Mouse (Mus musculus) heart, postnatal 4 days (tissue): ENCODE measurements around the gene Slc2a10. TPM values are rescaled to one million over a fixed set of nuclear protein-coding genes. Genes with fewer than 3 reads are reported as not detected.
"Not testable (repeated sequence)": the region's sequence is repeated elsewhere in the genome, so short reads cannot be mapped to it uniquely, and the experiment has no call there.

Source experiments
- DNase-seq: peaks from one replicate; pipeline ENCODE4 v3.0.0; 2021
- total RNA-seq, 2 experiments: library from RNA; stranded (reverse); gene quantifications; 2 replicates each; pipeline ENCODE4 v1.2.3; 2021

Slc2a10 gene
- total RNA-seq, 2 experiments from 2014 or later = 4.8 to 5.1 TPM

DNA sequence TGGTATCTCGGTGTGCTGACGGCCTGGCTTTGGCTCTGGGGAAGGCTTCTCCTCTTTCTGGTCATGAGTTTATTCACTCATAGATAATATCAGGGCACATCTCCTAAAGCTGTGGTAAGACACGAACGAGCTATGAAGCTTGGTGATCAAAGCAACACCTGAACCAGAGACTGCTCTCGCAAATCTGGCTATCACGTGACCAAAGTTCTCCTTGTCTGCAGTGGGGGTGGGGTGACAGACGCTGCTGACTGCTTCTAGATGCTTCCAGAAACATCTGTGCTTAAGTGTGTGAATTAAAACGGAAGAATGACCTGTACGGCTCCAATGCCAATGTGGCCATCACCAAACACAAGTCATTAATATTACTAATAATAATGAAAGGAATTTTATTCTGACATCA, 6.1 kb downstream of the Slc2a10 start:
- DNase-seq = no peak

DNA sequence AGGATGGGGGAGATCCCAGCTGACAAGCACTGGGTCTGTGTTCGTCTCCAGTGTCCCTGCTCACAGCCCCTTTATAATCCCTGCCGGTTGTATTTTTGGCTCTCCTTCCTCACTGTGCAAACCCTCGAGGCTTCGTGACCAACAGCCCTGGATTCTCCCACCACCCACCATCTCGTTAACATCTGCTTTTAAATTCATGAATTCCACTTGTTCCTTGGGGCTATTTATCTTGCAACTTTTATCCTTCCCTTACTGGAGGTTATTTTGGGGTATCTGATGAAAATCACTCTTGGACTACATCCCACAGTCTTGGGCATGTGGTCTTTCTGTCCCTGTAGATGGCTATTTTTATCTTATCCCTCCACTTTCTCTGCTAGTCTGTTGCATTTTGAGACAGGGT, 6.9 kb downstream of the Slc2a10 start:
- DNase-seq = no peak

DNA sequence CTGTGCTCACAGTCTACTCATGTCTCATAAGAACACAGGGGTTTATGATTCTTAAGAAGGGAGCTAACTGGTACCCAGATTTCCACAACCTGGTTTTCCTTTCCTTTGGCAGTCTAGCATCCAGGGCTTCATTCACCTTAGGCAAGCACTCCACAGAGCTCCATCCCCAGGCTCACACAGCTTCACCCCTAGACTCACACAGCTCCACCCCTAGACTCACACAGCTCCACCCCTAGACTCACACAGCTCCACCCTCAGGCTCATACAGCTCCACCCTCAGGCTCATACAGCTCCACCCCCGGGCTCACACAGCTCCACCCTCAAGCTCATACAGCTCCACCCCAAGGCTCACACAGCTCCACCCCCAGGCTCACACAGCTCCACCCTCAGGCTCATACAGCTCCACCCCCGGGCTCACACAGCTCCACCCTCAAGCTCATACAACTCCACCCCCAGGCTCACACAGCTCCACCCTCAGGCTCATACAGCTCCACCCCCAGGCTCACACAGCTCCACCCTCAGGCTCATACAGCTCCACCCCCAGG, 7.4 kb downstream of the Slc2a10 start:
- not testable (repeated sequence) for DNase-seq

DNA sequence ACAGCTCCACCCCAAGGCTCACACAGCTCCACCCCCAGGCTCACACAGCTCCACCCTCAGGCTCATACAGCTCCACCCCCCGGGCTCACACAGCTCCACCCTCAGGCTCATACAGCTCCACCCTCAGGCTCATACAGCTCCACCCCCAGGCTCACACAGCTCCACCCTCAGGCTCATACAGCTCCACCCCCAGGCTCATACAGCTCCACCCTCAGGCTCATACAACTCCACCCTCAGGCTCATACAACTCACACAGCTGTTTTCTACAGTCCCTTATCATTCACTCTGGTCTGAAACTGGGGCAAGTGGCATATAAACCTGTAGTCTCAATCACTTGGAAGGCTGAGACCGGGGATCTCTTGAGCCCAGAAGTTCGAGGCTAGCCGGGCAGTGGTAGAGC, 7.9 kb downstream of the Slc2a10 start:
- not testable (repeated sequence) for DNase-seq

DNA sequence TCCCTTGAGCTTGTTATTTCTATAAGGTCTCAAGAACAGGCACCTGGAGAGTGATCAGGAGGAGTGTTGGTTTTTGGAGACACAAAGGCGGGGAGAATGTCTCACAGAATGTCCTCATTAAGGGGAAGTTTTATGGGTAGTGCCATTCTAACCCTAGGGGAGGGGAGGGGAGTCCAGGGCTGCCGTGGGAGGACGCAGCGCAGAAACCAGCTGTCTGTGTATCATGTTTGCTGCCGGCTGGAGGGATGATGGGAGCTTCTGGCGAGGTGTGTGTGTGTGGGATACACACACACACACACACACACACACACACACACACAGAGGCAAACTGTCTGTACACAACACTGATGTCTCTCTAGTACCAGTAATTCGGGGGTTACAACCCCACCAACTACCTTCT, 8.8 kb downstream of the Slc2a10 start:
- no peak for DNase-seq

DNA sequence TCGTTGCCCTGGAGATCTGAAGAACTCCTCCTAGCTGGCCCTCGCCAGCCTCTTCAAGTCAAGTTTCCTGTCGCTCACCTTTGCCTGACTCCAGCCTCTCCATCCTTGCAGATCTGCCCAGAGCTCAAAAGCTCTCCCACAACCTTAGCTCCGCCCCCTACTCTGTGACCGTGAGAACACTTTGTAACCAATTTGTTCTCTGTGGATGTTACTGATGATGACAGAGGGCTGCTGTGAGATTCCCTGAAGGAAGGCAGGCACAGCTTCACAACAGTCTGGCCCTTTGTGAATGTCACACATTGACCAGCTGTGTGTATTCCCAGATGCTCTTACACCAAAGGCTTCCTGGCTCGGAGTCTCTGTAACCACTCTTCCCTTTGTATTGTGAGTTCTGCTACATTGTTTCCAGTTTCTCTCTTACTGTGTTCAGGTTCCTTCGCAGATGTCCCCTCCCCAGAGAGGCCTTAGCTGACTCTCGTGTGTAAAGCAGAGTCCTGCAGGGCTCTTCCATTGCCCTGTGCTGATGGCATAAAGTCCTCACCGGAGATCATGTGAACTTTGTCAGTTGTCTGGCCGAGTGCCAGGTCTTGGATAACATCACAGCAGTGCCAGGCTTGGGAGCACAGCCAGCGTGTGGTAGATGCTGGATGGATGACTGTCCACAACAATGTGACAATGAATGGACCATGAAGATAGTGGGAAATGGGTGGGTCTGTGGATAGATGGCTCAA, 9.4 kb downstream of the Slc2a10 start:
- peak; percentile 67 for DNase-seq

DNA sequence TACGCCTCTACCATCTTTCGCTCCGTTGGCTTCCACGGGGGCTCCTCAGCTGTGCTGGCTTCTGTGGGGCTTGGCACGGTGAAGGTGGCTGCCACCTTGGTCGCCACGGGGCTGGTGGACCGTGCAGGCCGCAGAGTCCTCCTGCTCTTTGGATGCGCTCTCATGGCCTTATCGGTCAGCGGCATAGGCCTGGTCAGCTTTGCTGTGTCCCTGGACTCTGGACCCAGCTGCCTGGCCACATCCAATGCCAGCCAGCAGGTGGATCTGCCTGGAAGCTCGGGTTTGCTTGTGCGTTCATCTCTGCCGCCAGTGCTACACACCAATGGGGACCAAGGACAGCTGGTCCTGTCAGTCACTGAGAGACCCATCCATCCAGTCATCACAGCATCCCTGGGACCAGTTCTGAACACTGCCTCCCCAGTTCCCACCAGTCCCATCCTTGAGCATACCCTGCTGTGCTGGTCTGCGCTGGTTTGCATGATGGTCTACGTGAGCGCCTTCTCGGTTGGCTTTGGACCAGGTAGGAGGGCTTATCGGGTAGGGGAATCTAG, 11.7 kb downstream of the Slc2a10 start:
- no peak for DNase-seq

DNA sequence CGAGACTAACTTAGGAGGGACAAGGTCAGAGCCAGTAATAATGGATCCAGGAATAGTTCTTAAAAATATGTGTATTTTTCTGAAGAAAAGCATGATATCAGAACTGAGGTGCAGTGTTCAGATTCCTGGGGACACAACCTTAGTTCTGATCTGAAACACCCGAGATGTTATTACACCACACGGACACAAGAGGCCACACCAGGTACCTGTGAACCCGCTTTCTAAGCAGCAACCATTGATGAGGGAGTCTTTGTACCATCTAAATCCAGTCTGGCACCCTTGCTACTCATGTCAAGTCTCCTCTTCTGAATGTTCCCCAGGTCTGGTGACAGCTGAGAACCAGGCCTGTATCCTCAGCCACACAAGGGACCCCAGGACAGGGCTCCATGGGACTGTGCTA, 22.0 kb downstream of the Slc2a10 start:
- no peak for DNase-seq

DNA sequence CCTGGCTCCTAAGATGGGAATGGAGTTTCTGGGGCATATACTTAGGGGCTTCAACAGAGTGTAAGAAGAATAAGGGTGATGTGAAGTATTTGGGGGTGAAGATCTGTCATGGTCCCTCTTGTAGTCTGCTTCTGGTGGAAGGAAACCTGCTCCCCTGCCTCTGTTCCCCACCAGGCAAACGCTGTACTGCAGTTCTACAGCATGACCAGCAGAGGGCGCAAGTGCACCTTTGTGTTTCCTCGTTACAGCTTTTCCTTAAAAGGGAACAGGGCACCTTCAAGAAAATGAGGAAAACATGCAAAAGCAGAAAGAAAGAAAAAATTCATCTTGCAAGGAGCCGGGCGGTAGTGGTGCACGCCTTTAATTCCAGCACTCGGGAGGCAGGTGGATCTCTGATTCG, 25.5 kb downstream of the Slc2a10 start:
- peak; percentile 79 for DNase-seq

DNA sequence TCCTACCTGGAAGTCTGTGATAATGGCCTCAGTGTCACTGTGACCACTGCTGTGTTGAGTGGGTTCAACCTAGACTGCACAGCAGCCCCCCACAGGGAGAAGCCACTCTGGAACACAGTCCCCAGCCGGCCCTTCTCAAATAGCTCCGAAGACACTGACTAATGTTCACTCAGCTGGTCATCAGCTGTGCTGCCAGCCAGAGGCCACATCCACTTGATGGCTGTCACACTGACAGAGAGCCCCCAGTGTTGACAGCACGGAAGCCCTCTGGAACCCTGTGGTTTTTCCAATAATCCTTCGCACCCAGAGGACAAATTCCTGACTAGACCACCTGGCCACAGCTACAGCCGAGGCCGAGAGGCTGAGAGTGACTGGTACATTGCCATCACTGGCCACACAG, 30.2 kb downstream of the Slc2a10 start:
- DNase-seq = no peak

DNA sequence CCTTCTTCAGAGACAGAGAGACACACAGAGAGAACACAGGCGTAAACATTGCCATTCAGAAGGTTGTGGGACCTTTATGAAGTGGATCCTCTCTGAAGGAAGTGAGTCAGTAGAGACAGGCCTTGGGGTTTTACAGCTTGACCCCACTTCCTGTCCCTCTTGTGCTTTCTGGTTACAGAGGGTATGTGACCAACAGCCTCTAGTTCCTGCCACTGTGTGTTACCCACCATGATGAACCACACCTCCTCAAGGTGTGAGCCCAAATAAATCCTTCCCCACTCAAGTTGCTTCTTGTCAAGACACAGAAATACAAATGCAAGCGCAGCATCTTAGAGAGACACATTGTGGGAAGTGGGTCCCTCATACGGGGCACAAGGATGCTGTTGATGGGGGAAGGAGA, 37.4 kb downstream of the Slc2a10 start:
- DNase-seq = no peak

DNA sequence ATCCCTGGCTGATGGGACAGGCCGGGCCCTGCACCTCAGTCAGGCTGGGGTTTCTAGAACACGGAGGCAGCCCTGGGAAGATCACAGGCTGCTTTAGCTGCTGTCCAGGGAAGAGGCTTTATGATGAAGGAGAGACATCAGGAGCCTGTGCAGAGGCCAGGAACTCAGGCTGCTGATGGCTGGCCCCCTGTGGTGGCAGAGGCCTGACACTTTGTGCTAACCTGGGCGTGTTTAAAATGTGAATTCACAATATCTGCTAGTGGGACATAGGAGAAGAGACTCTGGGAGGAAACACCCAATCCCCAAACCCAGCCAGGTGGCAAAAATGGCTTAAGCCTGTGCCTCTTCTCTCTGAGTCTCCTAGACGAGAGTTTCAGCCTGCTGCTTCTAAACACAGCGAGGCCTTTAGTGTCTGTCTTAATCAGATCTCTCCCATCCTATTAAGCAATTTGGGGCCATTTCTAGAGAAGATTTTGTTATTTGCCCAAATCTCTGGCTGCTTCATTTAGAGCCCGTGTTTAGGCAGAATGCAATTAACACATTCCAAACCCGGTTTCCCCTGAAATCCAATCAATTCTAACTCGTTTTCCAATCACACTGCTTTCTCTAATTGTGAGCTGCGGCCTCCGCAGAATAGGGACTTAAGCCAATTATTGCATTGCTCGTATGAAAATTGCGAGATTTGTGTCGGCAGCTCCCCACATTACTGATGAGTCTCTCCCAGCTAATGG, 39.5 kb downstream of the Slc2a10 start:
- no peak for DNase-seq

DNA sequence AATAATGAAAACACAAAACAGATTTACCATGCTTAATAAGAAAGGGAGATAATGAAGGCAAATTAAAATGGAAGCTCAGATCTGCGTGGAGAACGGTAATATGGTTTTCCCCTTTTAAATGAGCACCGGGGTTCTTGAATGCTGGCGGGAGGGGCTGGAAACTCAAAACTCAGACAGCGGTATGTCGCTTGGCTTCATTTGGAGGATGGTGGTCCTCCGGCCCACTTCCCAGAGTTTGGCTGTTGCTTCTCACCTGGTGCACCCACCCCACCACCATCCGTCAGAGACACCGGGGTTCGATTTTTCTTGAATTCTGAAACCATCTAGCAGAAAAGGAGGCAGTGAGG, 40.1 kb downstream of the Slc2a10 start:
- DNase-seq = no peak

DNA sequence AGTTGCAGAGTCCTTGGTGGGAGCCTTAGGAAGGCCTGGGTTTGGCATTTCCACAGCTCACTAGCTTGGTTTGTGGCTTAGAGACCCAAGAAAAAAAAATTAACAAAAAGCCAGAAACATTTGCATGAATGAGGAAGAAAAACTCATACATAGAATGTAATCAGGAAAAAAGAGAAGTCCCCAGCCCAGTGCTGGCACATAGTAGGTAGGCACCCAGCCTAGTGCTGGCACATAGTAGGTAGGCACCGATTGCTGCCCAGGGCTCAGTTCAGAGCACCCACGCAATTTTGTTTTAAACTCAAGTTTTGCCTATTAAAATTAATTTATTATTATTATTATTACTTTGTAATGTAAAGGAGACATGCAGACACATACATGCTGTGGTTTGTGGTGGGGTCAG, 42.1 kb downstream of the Slc2a10 start:
- no peak for DNase-seq

DNA sequence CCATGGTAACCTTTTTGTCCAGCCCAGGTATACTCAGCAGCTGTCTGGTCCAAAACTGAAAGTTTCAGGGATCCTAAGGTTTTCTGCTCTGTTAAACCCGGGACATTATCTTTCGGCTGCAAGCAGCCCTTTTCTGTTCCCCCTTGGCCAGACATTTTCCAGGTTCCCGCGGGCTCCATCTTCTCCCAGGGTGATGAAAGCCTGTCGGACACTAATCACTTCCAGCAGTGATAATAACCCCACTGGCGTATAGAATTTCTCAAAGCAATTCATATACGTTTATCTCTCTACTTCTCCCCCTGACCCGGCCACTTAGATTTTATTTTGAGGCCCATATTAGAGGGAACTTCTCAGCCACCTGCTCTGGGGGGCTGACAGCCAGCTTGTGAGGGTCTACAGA, 42.8 kb downstream of the Slc2a10 start:
- DNase-seq = no peak

DNA sequence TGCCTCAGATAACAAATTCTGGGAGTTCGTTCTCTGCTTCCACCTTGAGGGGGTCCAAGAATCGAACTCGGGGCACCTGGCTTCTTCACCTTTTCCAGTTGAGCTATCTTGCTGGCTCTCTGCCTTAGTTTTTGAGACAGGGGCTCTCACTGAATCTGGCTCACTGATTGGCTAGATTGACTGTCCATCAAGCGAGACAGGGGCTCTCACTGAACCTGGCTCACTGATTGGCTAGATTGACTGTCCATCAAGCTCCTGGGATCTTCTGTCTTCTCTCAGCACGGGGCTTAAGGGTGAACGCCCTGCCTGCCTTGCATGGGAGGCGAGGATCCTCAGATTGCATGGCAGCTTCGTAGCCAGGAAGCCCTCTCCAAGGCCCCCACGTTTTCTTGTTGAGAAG, 43.8 kb downstream of the Slc2a10 start:
- DNase-seq = peak; percentile 74

DNA sequence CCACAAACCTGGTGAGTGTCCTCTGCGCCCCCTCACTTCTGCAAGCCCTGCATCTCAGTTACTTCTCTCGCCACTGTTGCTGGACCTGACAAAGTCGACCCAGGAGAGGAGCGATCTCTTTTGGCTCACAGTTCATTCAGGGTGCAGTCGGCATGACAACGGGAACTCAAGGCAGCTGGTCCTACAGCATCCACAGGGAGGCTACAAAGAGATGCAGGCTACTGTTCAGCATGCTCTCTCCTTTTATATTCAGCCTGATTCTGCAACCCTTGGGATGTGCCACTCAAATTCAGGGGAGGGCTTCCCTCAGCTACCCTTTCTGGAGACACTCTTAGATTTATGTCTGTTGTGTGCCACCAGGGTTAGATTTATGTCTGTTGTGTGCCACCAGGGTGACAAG, 45.0 kb downstream of the Slc2a10 start:
- no peak for DNase-seq

DNA sequence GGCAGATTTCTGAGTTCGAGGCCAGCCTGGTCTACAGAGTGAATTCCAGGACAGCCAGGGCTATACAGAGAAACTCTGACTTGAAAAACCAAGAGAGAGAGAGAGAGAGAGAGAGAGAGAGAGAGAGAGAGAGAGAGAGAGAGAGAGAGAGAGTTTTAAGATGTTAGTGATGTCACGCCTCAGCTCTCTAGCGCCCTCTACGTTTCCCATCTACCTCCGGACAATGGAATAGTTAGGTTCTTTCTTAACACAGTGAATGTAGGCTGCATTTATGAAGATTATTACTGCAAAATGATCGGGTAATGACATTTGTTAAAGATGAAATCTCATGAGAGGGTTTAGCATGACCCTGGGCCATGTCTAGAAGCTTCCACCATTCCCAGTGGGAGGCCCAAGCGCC, 46.8 kb downstream of the Slc2a10 start:
- not testable (repeated sequence) for DNase-seq

DNA sequence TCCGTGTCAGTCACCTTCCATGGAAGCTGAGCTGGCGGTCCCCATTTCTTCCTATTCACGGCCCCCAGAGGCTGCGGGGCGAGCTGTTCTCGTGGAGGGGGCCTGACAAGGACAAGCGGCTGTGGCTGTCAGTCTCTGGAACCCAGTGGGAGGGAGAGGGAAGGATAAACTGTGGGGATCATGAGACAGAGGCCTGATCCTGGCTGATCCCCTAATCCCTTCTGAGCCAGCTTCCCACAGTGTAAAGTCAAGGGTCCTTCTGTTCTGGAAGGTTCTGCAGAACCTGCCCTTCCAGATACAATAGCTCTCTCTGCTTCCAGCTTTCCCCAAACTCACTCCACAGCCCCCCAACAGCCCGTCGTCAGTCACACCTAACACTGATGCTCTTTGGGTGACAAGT, 50.5 kb downstream of the Slc2a10 start:
- no peak for DNase-seq

DNA sequence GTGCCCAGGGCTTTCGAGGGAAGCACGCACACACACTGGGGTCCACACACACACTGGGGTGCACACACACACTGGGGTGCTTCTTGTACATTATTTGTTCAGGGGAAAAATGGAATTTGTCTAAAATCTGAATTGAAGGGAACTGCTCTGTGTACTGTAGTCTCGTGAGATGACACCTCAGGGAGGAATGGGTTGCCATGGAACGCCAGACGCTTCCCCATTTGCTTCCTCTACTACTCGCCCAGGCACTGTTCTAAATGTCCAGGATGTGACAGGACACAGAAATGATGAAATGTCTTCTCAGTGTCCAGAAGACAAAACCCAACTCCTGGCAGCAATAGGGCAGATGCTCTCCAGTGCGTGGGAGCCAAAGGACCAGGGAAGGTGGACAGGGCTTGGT, 53.7 kb downstream of the Slc2a10 start:
- DNase-seq = no peak

DNA sequence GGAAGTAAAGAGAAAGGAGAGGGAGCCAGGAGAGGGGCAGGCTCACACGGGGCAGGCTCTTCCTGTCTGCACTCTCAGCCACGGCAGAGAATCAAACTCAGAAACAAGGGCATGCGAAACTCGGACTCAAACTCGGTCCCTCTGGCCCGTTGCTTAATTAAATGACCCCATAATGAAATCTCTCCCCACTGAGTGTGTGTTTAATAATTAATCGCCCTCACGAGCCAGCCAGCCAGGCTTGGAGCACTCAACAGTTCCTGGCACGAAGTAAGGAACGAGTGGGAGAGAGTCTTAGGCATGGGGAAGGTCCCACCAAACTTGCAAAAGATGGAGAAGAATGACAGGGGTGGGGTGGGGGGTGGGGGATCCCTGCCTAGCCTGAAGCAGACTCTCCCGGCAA, 55.3 kb downstream of the Slc2a10 start:
- DNase-seq = no peak

DNA sequence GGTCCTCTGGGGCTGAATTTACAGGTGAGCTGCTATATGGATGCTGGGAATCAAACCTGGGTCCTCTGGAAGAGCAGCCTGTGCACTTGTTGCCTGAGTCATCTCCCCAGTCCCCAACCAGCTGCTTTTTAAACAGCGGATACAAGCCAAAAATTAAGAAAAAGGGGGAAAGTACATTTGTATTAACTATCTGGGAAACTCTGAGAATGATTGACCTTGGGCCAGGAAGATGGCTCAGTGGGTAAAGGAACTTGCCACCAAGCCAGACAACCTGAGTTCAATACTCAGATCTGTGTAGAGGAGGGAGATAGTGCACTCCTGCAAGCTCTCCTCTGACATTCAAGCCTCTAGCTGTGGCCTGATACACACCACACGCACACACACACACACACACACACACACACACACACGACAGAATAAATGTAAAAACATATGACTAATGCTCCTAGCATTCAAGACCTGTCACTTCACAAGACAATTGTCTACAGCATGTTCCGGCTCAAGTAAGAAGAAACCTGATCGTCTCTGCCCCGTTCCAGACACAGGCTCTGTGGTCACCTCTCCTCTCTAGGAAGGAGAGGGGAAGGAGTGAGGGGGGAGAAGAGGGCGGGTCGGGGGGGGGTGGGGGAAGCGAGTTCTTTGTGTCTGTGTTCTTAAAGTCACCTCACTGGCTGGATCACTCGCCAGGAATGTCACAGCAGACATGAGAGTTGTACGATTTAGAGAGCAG, 56.1 kb downstream of the Slc2a10 start:
- DNase-seq = no peak

DNA sequence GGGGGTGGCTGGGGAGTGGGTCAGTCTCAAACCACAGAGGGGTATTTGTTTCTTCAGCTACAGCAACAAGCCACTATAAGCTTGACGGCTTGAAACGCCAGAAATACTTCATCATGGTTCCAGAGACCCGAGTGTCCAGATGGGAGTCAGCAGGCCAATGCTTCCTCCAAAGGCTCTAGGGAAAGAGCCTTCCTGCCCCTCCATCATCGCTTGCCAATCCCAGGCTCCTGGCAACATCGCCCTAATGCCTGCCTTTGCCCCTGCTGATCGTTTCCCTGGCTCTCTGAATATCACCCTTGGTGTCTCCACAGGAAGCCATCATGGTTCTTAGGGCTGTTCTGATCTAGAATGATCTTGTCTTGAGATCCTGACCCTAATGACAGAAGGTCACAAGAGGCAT, 58.3 kb downstream of the Slc2a10 start:
- no peak for DNase-seq
